Mouse (Mus musculus) forebrain, embryonic 15.5 days (tissue): ENCODE results near the gene Chadl. TPM values are rescaled to one million over a fixed set of nuclear protein-coding genes. Genes with fewer than 3 reads are reported as not detected.
"Not testable (repeated sequence)": the region's sequence is repeated elsewhere in the genome, so short reads cannot be mapped to it uniquely, and the experiment has no call there.

Source experiments
- ATAC-seq: fragments of 200-750 bp; cut with Nextera tagmentation; replicated peaks from 2 replicates; pipeline ENCODE4 v1.8.0; 2017; ENCODE audit warnings: mild to moderate bottlenecking, moderate TSS enrichment, moderate library complexity
- H3K27ac ChIP-seq: fragments of 300-500 bp; sonication (generic); replicated peaks from 2 replicates; pipeline ENCODE4 v1.5.1; 2015; ENCODE audit warnings: mild to moderate bottlenecking, inconsistent platforms
- H3K27me3 ChIP-seq: fragments of 300-500 bp; sonication (generic); 2 replicates; pipeline ENCODE4 v1.6.1; 2015; ENCODE audit warnings: inconsistent platforms
- H3K36me3 ChIP-seq: fragments of 300-500 bp; sonication (generic); 2 replicates; pipeline ENCODE4 v1.6.1; 2015; ENCODE audit warnings: mild to moderate bottlenecking, inconsistent platforms
- H3K4me1 ChIP-seq: fragments of 300-500 bp; sonication (generic); 2 replicates; pipeline ENCODE4 v1.6.1; 2015; ENCODE audit warnings: inconsistent platforms
- H3K4me2 ChIP-seq: fragments of 300-500 bp; sonication (generic); replicated peaks from 2 replicates; pipeline ENCODE4 v1.6.1; 2015; ENCODE audit warnings: mild to moderate bottlenecking, inconsistent platforms
- H3K4me3 ChIP-seq: fragments of 300-500 bp; sonication (generic); 2 replicates; pipeline ENCODE4 v1.5.1; 2015; ENCODE audit warnings: mild to moderate bottlenecking, inconsistent platforms
- H3K9ac ChIP-seq: fragments of 300-500 bp; sonication (generic); replicated peaks from 2 replicates; pipeline ENCODE4 v1.6.1; 2015; ENCODE audit warnings: mild to moderate bottlenecking, inconsistent platforms
- H3K9me3 ChIP-seq: fragments of 300-500 bp; sonication (generic); 2 replicates; pipeline ENCODE4 v1.6.1; 2016; ENCODE audit warnings: inconsistent platforms
- WGBS: fragments of 180-500 bp; shearing (Covaris S2); methylation state at CpG from one replicate; pipeline ENCODE4 v1.1.7; 2015; ENCODE audit warnings: mixed read lengths; 5-methylcytosine and 5-hydroxymethylcytosine counted together
- polyA plus RNA-seq: library from polyadenylated mRNA; unstranded; fragments of >200 nt; fragmentation: Nextera tagmentation; extraction: Ambion mirVana; gene quantifications from 2 replicates; pipeline ENCODE4 v1.2.1, GENCODE M21; 2015

Gene Chadl
- polyA plus RNA-seq, 1 experiment from 2014 or later = 20.1 TPM

- Histone ChIP-seq H3K4me1 (peaks cover 9% of the 10 kb centered on the region; the same call in 1 of the 2 replicates), H3K36me3 (peaks cover 87% of the 10 kb centered on the region), H3K4me3 (no peak overlapping the region), H3K9ac (no peak overlapping the region), H3K27me3 (no peaks in the 10 kb centered on the region), H3K4me2 (no peak overlapping the region), H3K27ac (peak overlapping the region; percentile 74), H3K9me3 (no peaks in the 10 kb centered on the region)
- WGBS = 89% methylated on average over 6 of the region's 6 CpGs
- ATAC-seq = no peak
Observed at GRCm38 (mm10) chr15:81719139-81719531, 22.0 kb upstream of the Chadl start.

GRCm38 (mm10) chr15:81718336-81719138 lies 21.4 kb upstream of the Chadl start:
- peak overlapping the region; percentile 74 for H3K27ac ChIP-seq
- ATAC-seq = peak; percentile 78
- no peaks in the 10 kb centered on the region for H3K9me3 ChIP-seq
- no peaks in the 10 kb centered on the region for H3K27me3 ChIP-seq
- H3K9ac ChIP-seq = no peak overlapping the region
- H3K4me3 ChIP-seq = no peak overlapping the region
- 79% methylated on average over 9 of the region's 9 CpGs for WGBS
- peaks cover 89% of the 10 kb centered on the region for H3K36me3 ChIP-seq
- peaks cover 9% of the 10 kb centered on the region; the same call in 1 of the 2 replicates for H3K4me1 ChIP-seq
- no peak overlapping the region for H3K4me2 ChIP-seq

- H3K9me3 ChIP-seq = no peaks in the 10 kb centered on the region
- H3K36me3 ChIP-seq = peaks cover 89% of the 10 kb centered on the region
- H3K9ac ChIP-seq = no peak overlapping the region
- H3K4me3 ChIP-seq = no peak overlapping the region
- no peak overlapping the region for H3K4me2 ChIP-seq
- no peak overlapping the region for H3K27ac ChIP-seq
- WGBS = 83% methylated on average over 6 of the region's 6 CpGs
- ATAC-seq = no peak
- no peaks in the 10 kb centered on the region for H3K27me3 ChIP-seq
- H3K4me1 ChIP-seq = peaks cover 4% of the 10 kb centered on the region; the same call in 1 of the 2 replicates
Observed at GRCm38 (mm10) chr15:81713742-81714141, 16.7 kb upstream of the Chadl start.

GRCm38 (mm10) chr15:81710801-81711200 lies 13.7 kb upstream of the Chadl start:
- no peaks in the 10 kb centered on the region for H3K4me1 ChIP-seq
- no peak overlapping the region for H3K27ac ChIP-seq
- peaks cover 85% of the 10 kb centered on the region for H3K36me3 ChIP-seq
- no peak overlapping the region for H3K4me2 ChIP-seq
- 78% methylated on average over 4 of the region's 4 CpGs for WGBS
- no peak for ATAC-seq
- no peak overlapping the region for H3K4me3 ChIP-seq
- H3K9me3 ChIP-seq = no peaks in the 10 kb centered on the region
- no peak overlapping the region for H3K9ac ChIP-seq
- no peaks in the 10 kb centered on the region for H3K27me3 ChIP-seq

- no peak for ATAC-seq
- Histone ChIP-seq H3K27ac (no peak overlapping the region), H3K9me3 (no peaks in the 10 kb centered on the region), H3K4me3 (no peak overlapping the region), H3K9ac (no peak overlapping the region), H3K4me2 (no peak overlapping the region), H3K36me3 (peaks cover 87% of the 10 kb centered on the region), H3K4me1 (no peaks in the 10 kb centered on the region), H3K27me3 (no peaks in the 10 kb centered on the region)
- 100% methylated on average over 1 of the region's 1 CpGs for WGBS
Observed at GRCm38 (mm10) chr15:81709686-81710085, 12.6 kb upstream of the Chadl start.

- WGBS = 90% methylated on average over 11 of the region's 11 CpGs
- Histone ChIP-seq H3K9me3 (no peaks in the 10 kb centered on the region), H3K4me3 (no peak overlapping the region), H3K9ac (no peak overlapping the region), H3K27ac (no peak overlapping the region), H3K36me3 (peaks cover 91% of the 10 kb centered on the region), H3K4me2 (no peak overlapping the region), H3K27me3 (no peaks in the 10 kb centered on the region), H3K4me1 (no peaks in the 10 kb centered on the region)
- ATAC-seq = no peak
Observed at GRCm38 (mm10) chr15:81708991-81709390, 11.9 kb upstream of the Chadl start.

GRCm38 (mm10) chr15:81703094-81703489 lies 6.0 kb upstream of the Chadl start:
- H3K27ac ChIP-seq = no peak overlapping the region
- 84% methylated on average over 3 of the region's 3 CpGs for WGBS
- no peak for ATAC-seq
- H3K36me3 ChIP-seq = peaks cover 50% of the 10 kb centered on the region
- H3K4me1 ChIP-seq = no peaks in the 10 kb centered on the region
- H3K4me2 ChIP-seq = no peak overlapping the region
- H3K9ac ChIP-seq = no peak overlapping the region
- no peaks in the 10 kb centered on the region for H3K27me3 ChIP-seq
- H3K4me3 ChIP-seq = no peak overlapping the region
- no peaks in the 10 kb centered on the region for H3K9me3 ChIP-seq

- no peak overlapping the region for H3K4me3 ChIP-seq
- peaks cover 44% of the 10 kb centered on the region for H3K36me3 ChIP-seq
- no peaks in the 10 kb centered on the region for H3K27me3 ChIP-seq
- no peaks in the 10 kb centered on the region for H3K4me1 ChIP-seq
- H3K27ac ChIP-seq = no peak overlapping the region
- ATAC-seq = no peak
- no peaks in the 10 kb centered on the region for H3K9me3 ChIP-seq
- WGBS = 88% methylated on average over 13 of the region's 13 CpGs
- no peak overlapping the region for H3K4me2 ChIP-seq
- H3K9ac ChIP-seq = no peak overlapping the region
Observed at GRCm38 (mm10) chr15:81702306-81703093, 5.4 kb upstream of the Chadl start.

GRCm38 (mm10) chr15:81701350-81701749 lies 4.3 kb upstream of the Chadl start:
- not testable (repeated sequence) for H3K9me3 ChIP-seq, ATAC-seq, H3K27me3 ChIP-seq, H3K4me3 ChIP-seq, H3K9ac ChIP-seq, H3K4me1 ChIP-seq, H3K27ac ChIP-seq, H3K4me2 ChIP-seq
- H3K36me3 ChIP-seq = peaks cover 35% of the 10 kb centered on the region
- 78% methylated on average over 4 of the region's 4 CpGs for WGBS

GRCm38 (mm10) chr15:81700601-81701000 lies 3.5 kb upstream of the Chadl start:
- no peak overlapping the region for H3K4me2 ChIP-seq
- no peak overlapping the region for H3K4me3 ChIP-seq
- WGBS = 86% methylated on average over 8 of the region's 8 CpGs
- no peak overlapping the region for H3K27ac ChIP-seq
- peaks cover 28% of the 10 kb centered on the region for H3K36me3 ChIP-seq
- H3K9ac ChIP-seq = no peak overlapping the region
- no peaks in the 10 kb centered on the region for H3K9me3 ChIP-seq
- H3K4me1 ChIP-seq = no peaks in the 10 kb centered on the region
- no peak for ATAC-seq
- no peaks in the 10 kb centered on the region for H3K27me3 ChIP-seq

GRCm38 (mm10) chr15:81700161-81700560 lies 3.1 kb upstream of the Chadl start:
- ATAC-seq = no peak
- no peak overlapping the region for H3K9ac ChIP-seq
- 83% methylated on average over 2 of the region's 2 CpGs for WGBS
- H3K27ac ChIP-seq = no peak overlapping the region
- H3K36me3 ChIP-seq = peaks cover 24% of the 10 kb centered on the region
- no peak overlapping the region for H3K4me2 ChIP-seq
- no peaks in the 10 kb centered on the region for H3K27me3 ChIP-seq
- H3K9me3 ChIP-seq = no peaks in the 10 kb centered on the region
- H3K4me1 ChIP-seq = no peaks in the 10 kb centered on the region
- no peak overlapping the region for H3K4me3 ChIP-seq

GRCm38 (mm10) chr15:81698532-81698931 lies 1.4 kb upstream of the Chadl start:
- Histone ChIP-seq H3K4me2 (no peak overlapping the region), H3K27ac (no peak overlapping the region), H3K36me3 (peaks cover 9% of the 10 kb centered on the region), H3K4me1 (peaks cover 9% of the 10 kb centered on the region), H3K9ac (no peak overlapping the region), H3K27me3 (peaks cover 6% of the 10 kb centered on the region; the same call in 1 of the 2 replicates), H3K4me3 (no peak overlapping the region), H3K9me3 (no peaks in the 10 kb centered on the region)
- 68% methylated on average over 2 of the region's 2 CpGs for WGBS
- ATAC-seq = no peak
